Mouse (Mus musculus): Measurements from ENCODE around the gene Dmc1. TPM values are rescaled to one million over a fixed set of nuclear protein-coding genes. Genes with fewer than 3 reads are reported as not detected.

The Dmc1 gene
- polyA plus RNA-seq, 1 experiment from 2014 or later = 2.6 TPM

Small RNAs within 50 kb of the gene (microRNA-seq; reads per million reads assigned to microRNA genes)
- gene Gm27903 = not detected

Other genes starting within 250 kb of the Dmc1 start
- gene Tmem184b, start 201.5 kb downstream of the Dmc1 start, polyA plus RNA-seq (2015; fragmentation: Nextera tagmentation; extraction: Ambion mirVana) = 87.5 and 99.8 TPM in 2 replicates
- 81.0 and 82.7 TPM in 2 replicates for gene Csnk1e, start 149.5 kb downstream of the Dmc1 start, polyA plus RNA-seq (2015; fragmentation: Nextera tagmentation; extraction: Ambion mirVana)
- gene Kcnj4, start 99.9 kb downstream of the Dmc1 start, polyA plus RNA-seq (2015; fragmentation: Nextera tagmentation; extraction: Ambion mirVana) = not detected in 2 replicates
- gene Kdelr3, start 88.7 kb downstream of the Dmc1 start, polyA plus RNA-seq (2015; fragmentation: Nextera tagmentation; extraction: Ambion mirVana) = 211 and 223 TPM in 2 replicates
- 41.6 and 54.0 TPM in 2 replicates for gene Ddx17, start 58.4 kb downstream of the Dmc1 start, polyA plus RNA-seq (2015; fragmentation: Nextera tagmentation; extraction: Ambion mirVana)
- gene Fam227a, start 53.8 kb upstream of the Dmc1 start, polyA plus RNA-seq (2015; fragmentation: Nextera tagmentation; extraction: Ambion mirVana) = 0.82 and 0.88 TPM in 2 replicates
- 49.3 and 52.6 TPM in 2 replicates for gene Cby1, start 54.1 kb upstream of the Dmc1 start, polyA plus RNA-seq (2015; fragmentation: Nextera tagmentation; extraction: Ambion mirVana)
- gene Tomm22, start 65.8 kb upstream of the Dmc1 start, polyA plus RNA-seq (2015; fragmentation: Nextera tagmentation; extraction: Ambion mirVana) = 216 and 223 TPM in 2 replicates
- gene Josd1, start 82.8 kb upstream of the Dmc1 start, polyA plus RNA-seq (2015; fragmentation: Nextera tagmentation; extraction: Ambion mirVana) = 20.2 and 27.8 TPM in 2 replicates
- 35.0 and 36.0 TPM in 2 replicates for gene Gtpbp1, start 85.7 kb upstream of the Dmc1 start, polyA plus RNA-seq (2015; fragmentation: Nextera tagmentation; extraction: Ambion mirVana)
- gene Sun2, start 137.4 kb upstream of the Dmc1 start, polyA plus RNA-seq (2015; fragmentation: Nextera tagmentation; extraction: Ambion mirVana) = 5.4 and 6.0 TPM in 2 replicates
- 67.1 and 70.2 TPM in 2 replicates for gene Dnal4, start 172.7 kb upstream of the Dmc1 start, polyA plus RNA-seq (2015; fragmentation: Nextera tagmentation; extraction: Ambion mirVana)
- 5.4 and 6.5 TPM in 2 replicates for gene Nptxr, start 199.7 kb upstream of the Dmc1 start, polyA plus RNA-seq (2015; fragmentation: Nextera tagmentation; extraction: Ambion mirVana)
- 0.32 TPM in 1 of 2 replicates, not detected in the other for gene Npcd, start 229.1 kb upstream of the Dmc1 start, polyA plus RNA-seq (2015; fragmentation: Nextera tagmentation; extraction: Ambion mirVana)
- 83.7 and 89.1 TPM in 2 replicates for gene Cbx6, start 229.6 kb upstream of the Dmc1 start, polyA plus RNA-seq (2015; fragmentation: Nextera tagmentation; extraction: Ambion mirVana)